Mouse (Mus musculus) liver, embryonic 11.5 days (tissue): Measurements from ENCODE around the gene Rtn4r. TPM values are rescaled to one million over a fixed set of nuclear protein-coding genes. Genes with fewer than 3 reads are reported as not detected.
A peak's percentile ranks its signal among the peaks of the same experiment; 100 is the strongest.

Source experiments
- ATAC-seq: fragments of 200-750 bp; cut with Nextera tagmentation; replicated peaks from 2 replicates; pipeline ENCODE4 v1.8.0; 2017; ENCODE audit warnings: moderate number of reproducible peaks, mild to moderate bottlenecking, moderate TSS enrichment, moderate library complexity; ENCODE audit not compliant: low FRiP score
- DNase-seq: peaks from one replicate; pipeline ENCODE4 v3.0.0-alpha.2; 2017; ENCODE audit warnings: low spot score
- H3K27ac ChIP-seq: fragments of 300-500 bp; sonication (generic); 2 replicates; pipeline ENCODE4 v1.5.1; 2014; ENCODE audit warnings: mild to moderate bottlenecking, low read depth, low read length, control low read depth
- H3K27me3 ChIP-seq: fragments of 300-500 bp; sonication (generic); replicated peaks from 2 replicates; pipeline ENCODE4 v1.6.1; 2014; ENCODE audit warnings: low read length, mixed read lengths; ENCODE audit not compliant: control insufficient read depth, insufficient read depth
- H3K36me3 ChIP-seq: fragments of 300-500 bp; sonication (generic); 2 replicates; pipeline ENCODE4 v1.6.1; 2014; ENCODE audit warnings: mild to moderate bottlenecking, low read length, moderate library complexity, mixed read lengths; ENCODE audit not compliant: control insufficient read depth, insufficient read depth
- H3K4me1 ChIP-seq: fragments of 300-500 bp; sonication (generic); replicated peaks from 2 replicates; pipeline ENCODE4 v1.6.1; 2014; ENCODE audit warnings: low read length, mixed read lengths; ENCODE audit not compliant: control insufficient read depth, insufficient read depth
- H3K4me2 ChIP-seq: fragments of 300-500 bp; sonication (generic); 2 replicates; pipeline ENCODE4 v1.6.1; 2014; ENCODE audit warnings: mild to moderate bottlenecking, control low read depth, moderate library complexity
- H3K4me3 ChIP-seq: fragments of 300-500 bp; sonication (generic); 2 replicates; pipeline ENCODE4 v1.5.1; 2014; ENCODE audit warnings: low read depth, low read length, control low read depth
- H3K9ac ChIP-seq: fragments of 300-500 bp; sonication (generic); 2 replicates; pipeline ENCODE4 v1.6.1; 2014; ENCODE audit warnings: low read depth, low read length, control low read depth
- H3K9me3 ChIP-seq: fragments of 300-500 bp; sonication (generic); 2 replicates; pipeline ENCODE4 v1.6.1; 2016; ENCODE audit warnings: low read length, inconsistent platforms, mixed read lengths; ENCODE audit not compliant: control insufficient read depth
- WGBS: fragments of 180-500 bp; shearing (Covaris S2); extraction: QIAGEN DNeasy Blood & Tissue Kit; methylation state at CpG from one replicate; pipeline ENCODE4 v1.1.7; 2014; 5-methylcytosine and 5-hydroxymethylcytosine counted together
- polyA plus RNA-seq: library from polyadenylated mRNA; unstranded; fragments of >200 nt; fragmentation: Nextera tagmentation; extraction: Ambion mirVana; gene quantifications from 2 replicates; pipeline ENCODE4 v1.2.1, GENCODE M21; 2014

The Rtn4r gene
- polyA plus RNA-seq: 0.96 and 1.1 TPM in 2 replicates

DNA sequence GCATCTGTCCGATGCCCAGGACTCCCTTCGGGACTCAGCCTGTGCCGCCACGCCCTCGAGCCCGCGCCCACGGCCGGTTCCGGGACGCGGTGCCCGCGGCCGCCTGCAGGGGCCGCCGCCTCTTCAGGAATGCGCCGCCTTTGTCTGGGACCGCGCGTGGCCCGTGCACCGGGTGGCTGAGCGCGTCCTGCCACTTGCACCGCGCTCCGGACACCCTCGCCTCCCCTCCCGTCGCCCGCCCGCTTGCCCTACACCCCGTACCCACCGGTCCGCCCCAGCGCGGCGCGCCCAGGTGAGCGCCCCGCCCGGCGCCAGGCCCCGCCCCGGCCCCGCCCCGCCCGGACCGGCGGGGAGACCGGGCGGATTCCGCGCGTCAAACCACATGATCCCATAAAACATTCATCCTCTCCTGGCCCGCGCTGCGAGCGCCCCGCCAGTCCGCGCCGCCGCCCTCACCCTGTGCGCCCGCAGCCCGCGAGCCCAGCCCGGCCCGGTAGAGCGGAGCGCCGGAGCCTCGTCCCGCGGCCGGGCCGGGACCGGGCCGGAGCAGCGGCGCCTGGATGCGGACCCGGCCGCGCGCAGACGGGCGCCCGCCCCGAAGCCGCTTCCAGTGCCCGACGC lies at the start of gene Rtn4r:
Rtn4r (plus strand) TSS at position 402 of the 621 bp plus-strand sequence.
- no peaks in the 10 kb centered on the region for H3K36me3 ChIP-seq
- peaks cover 5% of the 10 kb centered on the region; the same call in 1 of the 2 replicates for H3K4me1 ChIP-seq
- H3K9ac ChIP-seq: peak within 1 kb of the TSS; percentile 13; the same call in 1 of the 2 replicates
- peak within 1 kb of the TSS; percentile 56 for H3K4me3 ChIP-seq
- no peaks in the 10 kb centered on the region for H3K9me3 ChIP-seq
- DNase-seq (peak; percentile 62), ATAC-seq (peak; percentile 56; the same call in 1 of the 2 replicates)
- H3K4me2 ChIP-seq: peak within 1 kb of the TSS; percentile 87
- H3K27ac ChIP-seq: no peak within 1 kb of the TSS
- WGBS: 1% methylated on average over 83 of the region's 96 CpGs
- H3K27me3 ChIP-seq: peaks cover 47% of the 10 kb centered on the region

DNA sequence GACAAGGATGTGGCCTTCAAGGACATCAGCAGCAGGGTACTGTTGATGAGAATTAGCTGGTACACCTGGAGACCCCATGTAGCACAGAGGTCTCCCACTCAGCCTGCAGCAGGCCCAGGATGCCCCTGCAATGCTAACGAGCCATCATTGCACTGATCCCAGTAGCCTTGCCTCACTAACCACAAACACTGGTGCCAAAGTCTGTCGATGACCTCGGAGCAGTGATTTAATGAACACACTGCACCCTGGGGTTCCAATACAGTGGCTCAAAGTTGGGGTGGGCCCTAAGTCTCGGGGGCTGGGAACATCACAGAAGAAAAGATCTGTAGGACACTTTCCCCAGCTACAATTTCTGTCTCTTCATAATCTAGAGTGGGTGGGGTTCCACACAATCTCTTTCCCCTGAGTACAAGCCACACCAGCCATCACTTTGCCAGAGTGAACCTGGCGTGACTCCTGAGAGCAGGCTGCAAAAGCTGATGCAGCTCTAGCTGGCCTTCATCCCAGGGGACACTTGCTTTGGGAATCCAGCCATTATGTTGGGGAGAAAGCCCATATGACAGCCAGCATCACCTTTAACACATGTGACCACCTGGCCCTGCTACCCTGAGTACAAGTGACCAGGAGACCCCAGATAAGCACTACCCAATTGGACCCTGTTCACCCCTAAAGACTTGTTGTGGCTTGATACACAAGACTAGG lies 49.0 kb upstream of the Rtn4r start:
- no peak overlapping the region for H3K4me3 ChIP-seq
- 77% methylated on average over 5 of the region's 5 CpGs for WGBS
- ATAC-seq (no peak), DNase-seq (no peak)
- no peaks in the 10 kb centered on the region for H3K9me3 ChIP-seq
- H3K27me3 ChIP-seq: no peaks in the 10 kb centered on the region
- no peak overlapping the region for H3K4me2 ChIP-seq
- H3K27ac ChIP-seq: no peak overlapping the region
- H3K4me1 ChIP-seq: no peaks in the 10 kb centered on the region
- no peak overlapping the region for H3K9ac ChIP-seq
- no peaks in the 10 kb centered on the region for H3K36me3 ChIP-seq

DNA sequence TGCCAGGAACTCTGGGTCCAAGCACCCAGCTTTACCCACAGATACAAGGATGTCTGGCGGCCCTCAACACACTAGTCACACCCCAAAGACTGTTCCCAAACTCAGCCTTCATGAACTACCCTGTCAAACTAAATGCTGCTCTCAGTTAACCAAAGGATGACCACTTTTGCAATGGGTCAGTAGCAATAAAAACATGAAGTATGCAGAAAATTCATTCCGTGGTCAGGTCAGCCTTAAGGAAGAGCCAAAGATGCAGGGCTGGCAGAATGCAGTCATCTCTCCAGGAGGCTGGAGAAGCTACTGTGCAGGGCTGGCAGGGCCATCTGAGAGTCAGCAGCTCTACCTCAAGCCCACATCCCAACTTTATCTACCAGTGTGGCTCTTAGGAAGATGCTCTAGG lies 48.1 kb upstream of the Rtn4r start:
- H3K9me3 ChIP-seq: no peaks in the 10 kb centered on the region
- H3K27ac ChIP-seq: no peak overlapping the region
- no peaks in the 10 kb centered on the region for H3K36me3 ChIP-seq
- no peaks in the 10 kb centered on the region for H3K4me1 ChIP-seq
- H3K4me2 ChIP-seq: no peak overlapping the region
- ATAC-seq (no peak), DNase-seq (no peak)
- 89% methylated on average over 2 of the region's 2 CpGs for WGBS
- H3K27me3 ChIP-seq: no peaks in the 10 kb centered on the region
- H3K9ac ChIP-seq: no peak overlapping the region
- no peak overlapping the region for H3K4me3 ChIP-seq

DNA sequence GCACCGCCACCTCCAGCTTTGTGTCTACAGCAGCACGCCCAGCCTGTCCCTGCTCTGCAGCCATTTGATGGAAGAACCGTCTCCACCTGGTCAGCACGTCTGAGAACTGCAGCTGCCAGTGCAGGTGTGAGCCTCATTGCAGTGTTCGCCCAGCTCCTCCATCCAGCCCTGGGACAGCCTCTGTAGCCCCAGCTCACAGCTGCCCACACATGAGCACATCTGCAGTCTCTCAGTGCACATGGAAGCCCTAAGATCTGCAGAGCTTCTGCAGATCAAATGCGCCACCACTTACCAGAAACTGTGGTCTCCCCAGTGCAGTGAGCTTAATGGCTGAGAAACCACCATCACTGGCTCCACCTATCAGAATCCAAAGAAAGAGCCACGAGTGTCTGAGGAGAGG lies 47.3 kb upstream of the Rtn4r start:
- no peak overlapping the region for H3K27ac ChIP-seq
- no peaks in the 10 kb centered on the region for H3K9me3 ChIP-seq
- H3K9ac ChIP-seq: no peak overlapping the region
- DNase-seq (no peak), ATAC-seq (no peak)
- WGBS: 80% methylated on average over 7 of the region's 7 CpGs
- H3K4me2 ChIP-seq: no peak overlapping the region
- no peaks in the 10 kb centered on the region for H3K36me3 ChIP-seq
- H3K27me3 ChIP-seq: no peaks in the 10 kb centered on the region
- H3K4me1 ChIP-seq: no peaks in the 10 kb centered on the region
- H3K4me3 ChIP-seq: no peak overlapping the region

DNA sequence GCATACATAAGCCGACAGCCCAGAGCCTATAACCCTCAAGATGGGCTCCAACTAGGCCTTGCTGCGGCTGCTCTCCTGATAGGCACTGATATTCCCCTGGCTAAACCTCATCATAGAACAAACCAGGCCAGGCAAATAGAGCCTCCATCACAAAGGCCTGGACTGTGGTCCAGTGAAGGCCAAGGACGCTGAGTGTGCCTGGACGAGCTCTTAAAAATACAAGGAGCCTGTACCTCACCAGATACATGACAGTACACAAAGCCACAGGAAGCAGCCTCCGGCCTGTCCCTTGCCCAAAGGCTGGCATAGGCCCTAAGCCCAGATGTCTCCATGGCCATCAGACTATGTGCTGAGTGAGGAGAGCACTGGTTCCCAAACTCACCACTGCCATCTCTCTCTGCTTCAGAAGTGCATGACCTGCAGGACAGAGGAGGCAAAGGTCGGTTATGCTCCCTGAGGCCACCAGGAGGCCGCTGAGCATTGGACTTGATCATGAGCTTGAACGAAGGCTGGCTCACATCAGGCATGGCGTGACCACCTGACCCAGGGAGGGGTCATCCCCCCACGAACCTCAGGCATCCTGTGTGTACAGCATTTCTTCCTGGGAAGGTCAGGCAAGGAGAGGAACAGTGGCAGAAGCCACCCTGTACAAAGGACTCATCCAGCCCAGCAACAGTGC lies 46.2 kb upstream of the Rtn4r start:
- Histone ChIP-seq H3K4me2 (no peak overlapping the region), H3K4me1 (no peaks in the 10 kb centered on the region), H3K4me3 (no peak overlapping the region), H3K27me3 (no peaks in the 10 kb centered on the region), H3K27ac (no peak overlapping the region), H3K9ac (no peak overlapping the region), H3K36me3 (no peaks in the 10 kb centered on the region), H3K9me3 (no peaks in the 10 kb centered on the region)
- ATAC-seq (no peak), DNase-seq (no peak)
- WGBS: 79% methylated on average over 10 of the region's 10 CpGs

DNA sequence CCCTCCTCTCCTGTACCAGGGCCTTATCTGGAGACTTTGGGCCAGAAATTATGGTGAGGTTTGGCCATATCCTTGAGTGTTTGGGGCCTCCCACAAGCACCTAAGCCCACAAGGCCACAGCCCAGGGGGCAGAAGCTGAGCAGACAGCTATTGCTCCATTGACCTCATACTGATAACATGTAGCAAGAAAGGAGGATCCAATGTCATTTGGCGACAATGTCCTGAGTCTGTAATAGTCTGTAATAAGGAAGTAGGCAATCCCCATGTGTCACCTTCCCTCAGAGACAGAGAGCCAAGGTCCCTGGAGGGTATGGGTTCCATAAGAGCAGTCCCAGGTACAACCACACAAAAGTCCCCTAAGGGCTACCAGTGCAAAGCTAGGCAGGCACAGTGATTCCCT lies 45.2 kb upstream of the Rtn4r start:
- Histone ChIP-seq H3K4me3 (no peak overlapping the region), H3K36me3 (no peaks in the 10 kb centered on the region), H3K27ac (no peak overlapping the region), H3K4me1 (0 out of 2 replicates have a peak, but pooled peaks cover 2% of the 10 kb centered on the region), H3K4me2 (no peak overlapping the region), H3K9me3 (no peaks in the 10 kb centered on the region), H3K27me3 (no peaks in the 10 kb centered on the region), H3K9ac (no peak overlapping the region)
- DNase-seq (no peak), ATAC-seq (no peak)
- WGBS: 59% methylated on average over 1 of the region's 1 CpGs

DNA sequence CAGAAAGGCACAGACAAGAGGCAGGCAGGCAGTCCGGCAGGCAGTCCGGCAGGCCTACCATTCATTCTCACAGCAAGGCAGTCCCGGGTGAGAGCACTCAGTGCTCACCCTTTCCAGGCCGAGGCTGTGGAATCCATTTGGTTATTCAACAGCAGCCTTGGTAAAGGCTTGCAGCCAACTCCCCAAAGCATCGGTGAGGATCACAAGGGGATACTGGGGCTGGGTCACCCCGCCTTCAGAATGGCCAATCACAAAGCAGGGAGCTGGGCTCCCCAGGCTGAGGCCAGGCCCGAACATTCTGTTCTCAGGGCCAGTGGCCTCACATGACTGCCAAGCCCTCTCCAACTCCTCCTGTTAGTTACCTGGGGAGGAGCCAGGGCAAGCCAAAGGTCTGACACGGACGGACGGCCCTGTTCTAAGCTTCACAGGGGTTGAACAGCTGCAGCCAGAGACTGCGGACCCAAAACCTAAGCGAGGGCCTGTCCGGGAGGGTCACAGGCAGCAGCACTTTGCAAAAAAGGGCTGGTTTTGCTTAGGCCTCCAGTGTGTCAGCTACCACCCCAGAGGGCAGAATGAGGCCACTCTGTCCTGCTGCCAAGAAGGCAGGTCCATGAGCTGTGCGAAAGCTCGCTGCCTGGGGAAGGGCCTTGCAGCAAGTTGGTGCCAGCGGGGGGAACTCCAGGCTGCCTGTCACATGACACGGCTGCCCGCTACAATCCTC lies 44.1 kb upstream of the Rtn4r start:
- Histone ChIP-seq H3K36me3 (no peaks in the 10 kb centered on the region), H3K27me3 (no peaks in the 10 kb centered on the region), H3K4me1 (peaks cover 8% of the 10 kb centered on the region; the same call in 1 of the 2 replicates), H3K9ac (no peak overlapping the region), H3K27ac (no peak overlapping the region), H3K4me3 (no peak overlapping the region), H3K9me3 (no peaks in the 10 kb centered on the region), H3K4me2 (no peak overlapping the region)
- 89% methylated on average over 18 of the region's 18 CpGs for WGBS
- DNase-seq: no peak
- no peak for ATAC-seq

DNA sequence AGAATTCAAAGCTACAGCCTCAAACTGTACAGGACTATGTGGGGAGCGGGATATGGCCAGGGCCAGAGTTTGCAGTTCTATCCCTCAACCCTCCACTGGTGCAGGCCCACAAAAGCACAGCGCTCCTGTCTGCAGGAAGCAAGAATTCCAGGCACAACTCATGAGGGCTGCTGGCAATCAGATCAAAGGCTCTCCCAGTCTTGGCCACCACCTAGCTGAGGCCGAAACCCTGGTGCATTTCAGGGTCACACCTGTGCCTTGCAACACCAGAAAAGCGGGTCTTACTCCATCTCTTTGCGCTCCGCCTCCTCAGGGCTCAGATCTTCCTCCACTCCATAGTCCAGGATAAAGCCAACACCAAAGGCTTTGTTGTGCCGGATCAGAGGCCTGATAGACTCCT lies 43.2 kb upstream of the Rtn4r start:
- H3K9ac ChIP-seq: no peak overlapping the region
- no peak overlapping the region for H3K4me2 ChIP-seq
- no peaks in the 10 kb centered on the region for H3K27me3 ChIP-seq
- peaks cover 8% of the 10 kb centered on the region; the same call in 1 of the 2 replicates for H3K4me1 ChIP-seq
- no peak overlapping the region for H3K4me3 ChIP-seq
- no peaks in the 10 kb centered on the region for H3K36me3 ChIP-seq
- DNase-seq (no peak), ATAC-seq (no peak)
- H3K27ac ChIP-seq: no peak overlapping the region
- WGBS: 89% methylated on average over 7 of the region's 7 CpGs
- H3K9me3 ChIP-seq: no peaks in the 10 kb centered on the region
